Mouse (Mus musculus) heart, postnatal 0 days (tissue): ENCODE measurements around the gene Ankrd55. TPM values are rescaled to one million over a fixed set of nuclear protein-coding genes. Genes with fewer than 3 reads are reported as not detected.
A peak's percentile ranks its signal among the peaks of the same experiment; 100 is the strongest.

Experiments used
- ATAC-seq: fragments of 200-750 bp; cut with Nextera tagmentation; 2 replicates; pipeline ENCODE4 v1.8.0; 2017; ENCODE audit warnings: low read depth, moderate number of reproducible peaks, moderate library complexity; ENCODE audit not compliant: insufficient read depth
- DNase-seq: peaks from one replicate; pipeline ENCODE4 v3.0.0-alpha.2; 2016; ENCODE audit warnings: low spot score
- H3K27ac ChIP-seq: fragments of 300-500 bp; sonication (generic); 2 replicates; pipeline ENCODE4 v1.5.1; 2014; ENCODE audit warnings: low read depth, mild to moderate bottlenecking
- H3K27me3 ChIP-seq: fragments of 300-500 bp; sonication (generic); 2 replicates; pipeline ENCODE4 v1.6.1; 2014; ENCODE audit warnings: low read length, mixed read lengths; ENCODE audit not compliant: control insufficient read depth, insufficient read depth
- H3K36me3 ChIP-seq: fragments of 300-500 bp; sonication (generic); replicated peaks from 2 replicates; pipeline ENCODE4 v1.6.1; 2014; ENCODE audit warnings: low read length, mixed read lengths; ENCODE audit not compliant: control insufficient read depth, insufficient read depth
- H3K4me1 ChIP-seq: fragments of 300-500 bp; sonication (generic); 2 replicates; pipeline ENCODE4 v1.6.1; 2014; ENCODE audit warnings: antibody characterized with exemption; ENCODE audit not compliant: control insufficient read depth, insufficient read depth
- H3K4me2 ChIP-seq: fragments of 300-500 bp; sonication (generic); 2 replicates; pipeline ENCODE4 v1.6.1; 2014; ENCODE audit warnings: low read depth, mild to moderate bottlenecking, low read length, moderate library complexity
- H3K4me3 ChIP-seq: fragments of 300-500 bp; sonication (generic); 2 replicates; pipeline ENCODE4 v1.5.1; 2014; ENCODE audit warnings: low read depth, low read length
- H3K9ac ChIP-seq: fragments of 300-500 bp; sonication (generic); replicated peaks from 2 replicates; pipeline ENCODE4 v1.6.1; 2014; ENCODE audit warnings: low read depth, low read length, mixed read lengths
- H3K9me3 ChIP-seq: fragments of 300-500 bp; sonication (generic); replicated peaks from 2 replicates; pipeline ENCODE4 v1.6.1; 2016; ENCODE audit warnings: low read length; ENCODE audit not compliant: control insufficient read depth
- CTCF ChIP-seq: IDR thresholded peaks from 2 replicates; pipeline ENCODE4 v1.5.1; 2016; ENCODE audit warnings: antibody characterized with exemption, control low read depth, low read depth
- EP300 ChIP-seq: IDR thresholded peaks from 2 replicates; pipeline ENCODE4 v1.6.1; 2016; ENCODE audit warnings: antibody characterized with exemption, low read depth
- WGBS: fragments of 180-500 bp; shearing (Covaris S2); extraction: QIAGEN DNeasy Blood & Tissue Kit; methylation state at CpG from one replicate; pipeline ENCODE4 v1.1.7; 2014; 5-methylcytosine and 5-hydroxymethylcytosine counted together
- polyA plus RNA-seq: library from polyadenylated mRNA; unstranded; fragments of >200 nt; fragmentation: Nextera tagmentation; extraction: Ambion mirVana; gene quantifications from 2 replicates; pipeline ENCODE4 v1.2.1, GENCODE M21; 2015
- total RNA-seq: library from RNA; depleted of rRNA; stranded (reverse); fragments of >200 nt; gene quantifications from 2 replicates; pipeline ENCODE4 v1.2.3, GENCODE M21; 2014; ENCODE audit warnings: low replicate concordance; rRNA removed

Ankrd55 gene
- total and polyA plus RNA-seq, 2 experiments from 2014 or later: 0.05 TPM; not detected in 1

- DNase-seq (peak; percentile 18), ATAC-seq (no peak)
- H3K27me3 ChIP-seq: no peaks in the 10 kb centered on the region
- H3K9me3 ChIP-seq: no peaks in the 10 kb centered on the region
- WGBS: 78% methylated on average over 15 of the region's 15 CpGs
- TF ChIP-seq CTCF: no peak
- peaks cover 18% of the 10 kb centered on the region; the same call in 1 of the 2 replicates for H3K4me1 ChIP-seq
- no peaks in the 10 kb centered on the region for H3K36me3 ChIP-seq
- no peak overlapping the region for H3K4me3 ChIP-seq
- H3K4me2 ChIP-seq: no peak overlapping the region
- no peak overlapping the region for H3K9ac ChIP-seq
- H3K27ac ChIP-seq: peak overlapping the region; percentile 34; the same call in 1 of the 2 replicates
These were observed 139.3 kb downstream of the Ankrd55 start for GRCm38 (mm10) chr13:112427521-112427920.

DNA sequence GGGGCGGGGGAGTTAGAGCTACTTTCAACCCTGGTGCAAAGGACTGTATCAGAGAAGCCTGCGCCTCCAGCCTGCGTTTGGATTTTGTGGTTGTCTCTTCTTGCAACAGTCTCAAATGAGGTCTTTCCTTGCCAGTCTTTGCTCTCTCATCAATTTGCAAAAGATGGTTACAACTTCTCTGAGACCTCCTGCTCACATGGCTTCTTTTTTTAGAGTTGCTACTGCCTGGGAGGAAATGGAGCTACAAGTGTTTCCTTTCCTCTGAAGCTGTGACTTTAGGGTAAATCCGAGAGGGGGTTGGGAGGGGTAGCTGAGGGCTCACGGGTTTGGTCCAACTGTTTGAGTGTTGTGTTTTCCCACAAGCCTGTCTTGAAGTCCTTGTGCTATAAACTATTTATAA lies 145.0 kb downstream of the Ankrd55 start:
- Histone ChIP-seq H3K9ac (no peak overlapping the region), H3K27me3 (no peaks in the 10 kb centered on the region), H3K27ac (no peak overlapping the region; the same call in 1 of the 2 replicates), H3K9me3 (no peaks in the 10 kb centered on the region), H3K4me1 (peaks cover 11% of the 10 kb centered on the region; the same call in 1 of the 2 replicates), H3K4me2 (no peak overlapping the region), H3K36me3 (no peaks in the 10 kb centered on the region), H3K4me3 (no peak overlapping the region)
- TF ChIP-seq CTCF (no peak), EP300 (no peak)
- WGBS: 43% methylated on average over 5 of the region's 5 CpGs
- DNase-seq (no peak), ATAC-seq (no peak)

Other genes with a start within 250 kb of the Ankrd55 start
- 79.0 and 98.0 TPM in 2 replicates for gene Il6st, start 175.6 kb downstream of the Ankrd55 start, total RNA-seq
- 29.9 and 30.0 TPM in 2 replicates for gene Il6st, start 175.6 kb downstream of the Ankrd55 start, polyA plus RNA-seq